Mouse (Mus musculus) cerebellum, adult 18-20 months (tissue): ENCODE measurements around the gene Ethe1.

Experiments
- DNase-seq, 2 experiments: peaks; one replicate each; pipeline ENCODE4 v3.0.0; 2021

Ethe1 gene

GRCm38 (mm10) chr7:24587330-24588105 is at the start of gene Ethe1, which contains the start of gene Zfp575:
Gene Ethe1 (plus strand): TSS chr7:24587543.
Gene Zfp575 (minus strand): TSS chr7:24587641.
- peak; percentile 32 to 33 for DNase-seq

GRCm38 (mm10) chr7:24537591-24537990 is 49.8 kb upstream of the Ethe1 start:
- peak; percentile 77 to 82 for DNase-seq

GRCm38 (mm10) chr7:24538154-24538553 is 49.2 kb upstream of the Ethe1 start:
- no peak for DNase-seq

GRCm38 (mm10) chr7:24538701-24539100 is 48.6 kb upstream of the Ethe1 start:
- DNase-seq, result no peak

GRCm38 (mm10) chr7:24539686-24540085 is 47.7 kb upstream of the Ethe1 start:
- no peak for DNase-seq

GRCm38 (mm10) chr7:24544506-24544905 is 42.8 kb upstream of the Ethe1 start:
- no peak for DNase-seq

GRCm38 (mm10) chr7:24546068-24546614 is 41.2 kb upstream of the Ethe1 start, which contains the start of the genes Pinlyp and Xrcc1:
Gene Pinlyp (minus strand): TSS chr7:24546118.
Gene Xrcc1 (plus strand): TSS chr7:24546289.
- peak in 1 of 2 experiments; percentile 39 for DNase-seq

- peak; percentile 99 to 100 for DNase-seq
Measured at GRCm38 (mm10) chr7:24546634-24547389, 40.5 kb upstream of the Ethe1 start.

- DNase-seq, result peak in 1 of 2 experiments; percentile 42
Measured at GRCm38 (mm10) chr7:24547534-24548036, 39.8 kb upstream of the Ethe1 start.

- DNase-seq, result no peak
Measured at GRCm38 (mm10) chr7:24551985-24552759, 35.2 kb upstream of the Ethe1 start.

- no peak for DNase-seq
Measured at GRCm38 (mm10) chr7:24555786-24556185, 31.6 kb upstream of the Ethe1 start.

GRCm38 (mm10) chr7:24561450-24561849 is 25.9 kb upstream of the Ethe1 start:
- DNase-seq, result no peak

GRCm38 (mm10) chr7:24563191-24563836 is 24.0 kb upstream of the Ethe1 start:
- no peak for DNase-seq

- DNase-seq, result no peak
Measured at GRCm38 (mm10) chr7:24563837-24564206, 23.5 kb upstream of the Ethe1 start.

- peak; percentile 77 to 82 for DNase-seq
Measured at GRCm38 (mm10) chr7:24564607-24565265, 22.6 kb upstream of the Ethe1 start.

- DNase-seq, result no peak
Measured at GRCm38 (mm10) chr7:24565627-24566026, 21.7 kb upstream of the Ethe1 start.

GRCm38 (mm10) chr7:24566206-24566605 is 21.1 kb upstream of the Ethe1 start:
- no peak for DNase-seq

- DNase-seq, result no peak
Measured at GRCm38 (mm10) chr7:24568512-24568911, 18.8 kb upstream of the Ethe1 start.

- no peak for DNase-seq
Measured at GRCm38 (mm10) chr7:24571071-24571470, 16.3 kb upstream of the Ethe1 start.

GRCm38 (mm10) chr7:24572455-24572854 is 14.9 kb upstream of the Ethe1 start:
- no peak for DNase-seq

GRCm38 (mm10) chr7:24574224-24574796 is 13.0 kb upstream of the Ethe1 start:
- no peak for DNase-seq
